Mouse (Mus musculus) embryo, embryonic 9.5 days (tissue): ENCODE results near the gene Nipsnap2.
"Not testable (repeated sequence)": the region's sequence is repeated elsewhere in the genome, so short reads cannot be mapped to it uniquely, and the experiment has no call there.

Experiments
- DNase-seq: peaks from one replicate; pipeline ENCODE4 v3.0.0-alpha.2; 2017; ENCODE audit errors: extremely low spot score

The Nipsnap2 gene

DNA sequence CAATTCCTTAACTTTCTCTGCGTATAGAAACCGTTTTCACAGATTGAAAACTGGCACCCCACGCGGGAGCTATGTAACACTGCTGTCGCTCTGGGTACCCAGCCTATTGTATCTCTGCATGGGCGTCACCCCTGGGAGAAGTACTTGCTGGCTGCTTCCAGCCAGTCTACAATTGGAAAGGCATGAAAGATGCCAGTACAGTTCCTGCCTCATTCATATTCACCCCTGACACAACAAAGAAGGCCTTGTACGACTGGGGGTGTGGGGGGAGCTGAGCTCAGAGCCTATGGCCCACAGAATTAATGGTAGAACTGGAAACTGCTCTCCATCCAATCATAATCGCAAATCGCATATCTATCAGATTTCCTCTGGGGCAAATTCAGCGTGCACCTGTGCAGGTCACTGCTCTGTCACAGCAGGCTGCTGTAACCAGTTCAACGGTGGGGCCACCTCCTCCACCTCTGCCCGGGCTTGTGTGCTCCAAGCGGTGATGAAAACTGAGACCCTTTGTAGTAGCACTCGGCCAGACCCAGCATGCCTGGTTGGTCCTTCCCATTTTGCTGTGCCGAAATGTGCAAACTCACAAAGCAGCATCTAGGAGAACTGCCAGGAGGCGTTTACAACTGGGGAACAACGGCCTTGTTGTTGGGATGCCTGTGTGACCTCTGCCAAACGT, 37.1 kb downstream of the Nipsnap2 start:
- DNase-seq: no peak

DNA sequence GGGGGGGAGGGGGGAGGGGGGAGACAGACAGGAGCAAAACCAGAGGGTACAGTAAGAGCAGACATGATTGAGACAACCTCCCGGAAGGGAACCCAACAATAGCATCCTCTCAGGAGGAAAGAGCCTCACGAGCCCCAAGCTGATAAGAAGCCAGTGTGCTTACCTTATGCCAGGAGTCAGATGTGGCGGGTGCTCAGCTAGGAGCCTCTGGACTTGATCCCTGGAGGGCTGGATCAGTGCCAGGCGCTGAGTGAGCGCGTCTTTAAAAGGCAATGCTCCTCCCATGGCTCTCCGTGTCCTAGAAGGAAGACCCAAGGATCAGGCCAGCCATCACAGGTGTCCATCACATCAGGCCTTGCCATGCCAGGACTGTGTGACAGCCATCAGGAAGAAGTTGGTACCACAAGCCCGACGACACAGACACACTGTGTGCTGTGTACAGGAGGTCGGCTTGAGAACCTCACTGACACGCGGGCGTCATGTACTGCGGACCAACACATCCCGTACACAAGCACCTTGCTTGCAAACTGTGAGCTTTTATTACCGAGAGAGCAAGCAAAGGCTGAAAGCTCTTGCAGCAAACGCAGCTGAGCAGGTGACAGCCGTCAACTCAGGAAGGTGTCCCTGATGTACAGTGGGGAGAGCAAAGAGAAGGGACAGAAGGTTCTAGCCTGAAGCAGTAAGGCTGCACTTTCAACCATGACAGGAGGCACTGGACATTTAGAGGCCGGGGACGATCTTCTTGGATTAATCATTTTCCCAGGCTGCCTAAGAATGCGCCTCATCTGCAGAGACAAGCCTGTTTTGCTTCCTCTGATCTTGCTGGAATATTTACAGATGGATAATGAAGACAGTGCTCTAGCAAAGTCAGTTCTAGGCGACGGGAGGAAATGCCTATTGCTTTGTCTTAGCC, 45.8 kb downstream of the Nipsnap2 start:
- DNase-seq: no peak

DNA sequence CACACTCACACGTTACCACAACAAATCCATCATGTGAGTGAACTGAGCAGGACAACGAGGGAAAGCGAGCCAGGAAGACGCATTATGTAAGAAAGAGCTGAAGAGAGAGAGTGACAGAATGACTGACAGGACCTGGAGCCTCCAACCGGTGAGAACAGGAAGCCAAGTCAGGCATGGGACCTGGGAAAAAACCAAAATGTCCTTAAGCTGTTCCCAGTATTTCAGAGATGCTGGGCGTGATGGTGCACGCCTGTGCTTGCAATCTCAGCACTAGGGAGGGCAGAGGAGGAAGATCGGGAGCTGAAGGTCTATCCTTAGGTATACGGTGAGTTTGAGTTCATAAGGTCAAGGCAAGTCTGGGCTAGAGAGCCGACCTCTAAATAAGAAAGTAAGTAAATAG, 47.6 kb downstream of the Nipsnap2 start:
- no peak for DNase-seq

DNA sequence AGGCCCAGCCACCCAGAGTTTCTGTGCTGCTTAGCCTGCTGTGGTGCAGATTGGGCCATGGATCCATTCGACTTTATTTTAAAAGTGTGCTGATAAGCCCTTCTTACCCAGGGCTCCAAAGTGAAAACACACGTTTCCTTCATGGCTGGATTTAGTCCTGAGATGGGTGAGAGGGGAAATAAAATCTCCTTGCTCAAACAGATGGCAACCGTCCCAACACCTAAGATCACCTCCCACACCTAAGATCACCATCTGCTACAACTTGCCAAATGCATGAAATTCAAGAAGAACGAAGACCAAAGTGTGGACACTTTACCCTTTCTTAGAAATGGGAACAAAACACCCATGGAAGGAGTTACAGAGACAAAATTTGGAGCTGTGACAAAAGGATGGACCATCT, 48.5 kb downstream of the Nipsnap2 start:
- not testable (repeated sequence) for DNase-seq

DNA sequence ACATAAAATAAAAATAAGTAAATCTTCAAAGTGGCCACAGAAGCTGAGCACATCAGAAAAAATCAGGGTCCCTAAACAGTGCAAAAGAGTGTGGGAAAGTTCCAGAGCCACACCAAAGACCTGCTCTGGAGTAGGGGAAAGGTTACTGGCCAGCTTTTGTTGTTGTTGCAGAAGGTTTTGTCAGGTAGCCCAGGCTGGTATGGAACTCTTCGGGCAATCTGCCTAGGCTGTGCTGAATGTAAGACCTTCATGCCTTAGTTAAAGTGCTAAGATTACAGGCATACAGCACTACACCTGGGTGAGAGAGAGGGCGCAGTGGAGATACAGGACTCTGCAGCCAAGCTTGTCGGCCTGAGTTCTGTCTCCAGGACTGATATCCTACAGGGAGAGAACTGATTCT, 49.8 kb downstream of the Nipsnap2 start:
- no peak for DNase-seq

DNA sequence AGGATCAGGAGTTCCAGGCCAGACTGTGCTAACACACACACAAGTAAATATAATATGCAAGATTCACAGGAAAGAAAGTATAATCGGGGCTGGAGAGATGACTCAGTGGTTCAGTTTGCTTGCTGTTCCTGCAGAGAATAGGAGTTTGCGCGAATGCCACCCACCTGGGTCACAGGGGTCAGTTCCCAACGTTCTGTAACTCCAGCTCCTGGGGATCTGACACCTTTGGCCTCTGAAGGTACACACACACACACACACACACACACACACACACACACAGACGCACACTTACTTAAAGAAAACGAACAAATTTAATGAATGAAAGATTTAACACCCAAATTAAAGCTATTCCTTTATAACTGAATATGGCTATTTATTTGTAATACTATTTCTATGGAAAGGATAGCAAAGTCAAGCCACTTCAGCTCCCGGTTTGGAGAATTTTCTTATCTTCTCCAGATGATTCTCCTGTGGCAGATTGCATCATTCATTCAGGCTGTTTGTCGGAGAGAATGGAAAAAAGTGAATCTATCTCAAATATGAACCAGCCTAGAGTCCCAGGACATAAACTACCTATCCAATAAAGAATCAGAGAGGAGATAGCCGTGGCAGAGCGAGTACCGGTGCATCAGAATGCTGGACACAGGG, 53.6 kb downstream of the Nipsnap2 start:
- DNase-seq: no peak

DNA sequence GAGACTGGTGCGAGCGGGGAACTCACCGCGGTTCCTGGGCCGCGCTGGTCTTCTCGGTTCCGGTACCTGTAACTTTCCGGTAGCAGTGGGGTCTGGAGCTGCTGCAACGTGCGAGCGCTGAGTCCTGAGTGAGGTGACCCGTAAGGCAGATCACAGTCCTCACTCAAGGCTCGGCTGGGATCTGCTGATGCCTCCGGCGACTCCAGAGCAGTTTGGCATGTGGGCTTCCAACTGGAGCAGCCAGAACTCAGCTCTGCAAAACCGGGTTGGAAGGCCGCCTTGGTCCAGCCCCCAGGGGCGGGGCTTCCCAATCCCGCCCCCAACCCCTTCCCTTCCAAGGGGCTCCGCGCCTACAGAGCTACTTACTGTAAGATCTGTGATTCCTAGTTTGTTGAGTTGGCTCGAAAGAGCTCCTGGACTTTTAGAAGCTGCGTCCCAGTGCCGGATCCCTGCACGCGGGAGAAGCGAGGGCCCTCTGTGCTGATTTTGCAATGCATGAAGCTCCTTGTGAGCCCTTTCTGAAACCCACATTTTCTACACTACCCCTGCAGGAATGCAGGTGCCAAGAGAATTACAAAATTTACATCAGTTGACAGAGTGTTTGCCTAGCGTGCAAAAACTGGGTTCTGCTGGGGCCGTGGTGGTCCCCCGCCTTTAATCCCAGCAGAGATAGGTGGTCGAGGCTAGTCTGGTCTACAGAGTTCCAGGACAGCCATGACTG, 54.3 kb downstream of the Nipsnap2 start:
- peak; percentile 86 for DNase-seq

DNA sequence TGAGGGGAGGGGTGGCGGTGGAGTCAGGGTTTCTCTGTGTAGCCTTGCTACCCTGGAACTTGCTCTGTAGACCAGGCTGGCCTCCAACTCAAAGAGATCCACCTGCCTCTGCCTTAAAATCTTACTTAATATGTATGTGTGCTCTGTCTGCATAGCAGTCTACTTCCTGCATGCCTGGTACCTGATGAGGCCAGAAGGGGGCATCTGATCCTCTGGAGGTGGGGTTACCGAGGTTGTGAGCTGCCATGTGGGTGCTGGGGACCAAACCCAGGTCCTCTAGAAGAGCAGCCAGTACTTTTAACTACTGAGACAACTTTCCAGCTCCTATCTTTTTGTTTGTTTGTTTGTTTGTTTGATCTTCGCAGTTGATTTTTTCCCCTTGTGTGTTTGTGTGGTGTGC, 55.3 kb downstream of the Nipsnap2 start:
- no peak for DNase-seq

DNA sequence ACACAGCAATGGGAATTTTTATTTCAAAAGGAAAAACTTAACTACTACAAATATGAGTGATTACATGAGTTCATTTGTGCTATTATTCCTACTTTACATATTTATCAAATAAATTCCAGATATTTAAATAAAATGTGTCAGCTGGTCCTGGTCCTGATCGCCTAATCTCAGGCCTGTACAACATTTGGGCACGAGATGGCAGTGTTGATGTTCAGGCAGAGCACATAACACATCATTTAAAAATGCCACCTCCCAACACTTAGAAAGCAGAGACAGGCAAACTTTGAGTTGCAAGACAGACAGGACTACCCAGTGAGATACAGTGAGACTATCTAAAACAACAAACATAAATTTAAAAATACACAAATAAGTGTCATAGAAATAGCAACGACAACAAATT, 57.3 kb downstream of the Nipsnap2 start:
- no peak for DNase-seq

DNA sequence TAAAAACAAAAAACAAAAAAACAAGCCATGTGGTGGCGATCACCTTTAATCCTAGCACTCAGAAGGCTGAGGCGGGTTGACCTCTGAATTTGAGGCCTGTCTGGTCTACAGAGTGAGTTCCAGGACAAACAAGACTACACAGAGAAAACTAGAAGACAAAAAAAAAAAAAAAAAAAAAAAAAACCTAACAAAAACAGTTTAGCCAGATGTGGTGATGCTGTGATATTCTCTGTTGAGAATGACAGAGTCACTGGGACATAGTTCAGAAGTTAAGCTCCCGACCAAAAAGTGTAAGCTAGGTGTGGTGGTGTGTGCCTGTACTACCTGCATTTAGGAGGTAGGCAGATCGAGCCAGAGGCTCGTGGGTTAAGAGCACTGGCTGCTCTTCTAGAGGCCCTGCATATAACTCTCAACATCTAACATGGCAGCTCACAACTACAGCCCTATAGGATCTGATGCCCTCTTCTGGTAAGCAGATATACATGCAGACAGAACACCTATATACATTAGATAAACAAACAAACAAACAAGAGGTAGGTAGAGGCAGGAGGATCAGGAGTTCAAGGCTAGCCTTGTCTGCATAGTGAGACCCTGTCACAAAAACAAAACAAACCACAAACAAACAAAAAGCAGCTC, 60.5 kb downstream of the Nipsnap2 start:
- DNase-seq: no peak

DNA sequence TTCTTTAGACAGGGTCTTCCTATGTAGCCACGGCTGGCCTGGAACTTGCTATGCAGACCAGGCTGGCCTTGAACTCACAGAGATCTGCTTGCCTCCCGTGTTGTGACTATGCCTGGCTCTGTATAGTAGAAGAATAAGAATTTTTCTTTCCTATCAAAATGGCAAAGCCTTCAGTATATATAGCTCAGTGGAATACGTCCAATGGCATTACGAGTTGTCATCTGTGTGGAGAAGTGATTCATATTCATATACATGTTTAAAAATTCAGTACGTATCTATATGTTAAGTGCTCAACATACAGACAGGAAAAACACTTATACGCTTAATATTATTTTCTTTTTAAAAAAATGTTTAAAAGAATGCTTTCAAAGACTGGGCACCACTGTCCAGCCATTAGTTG, 61.3 kb downstream of the Nipsnap2 start:
- no peak for DNase-seq

DNA sequence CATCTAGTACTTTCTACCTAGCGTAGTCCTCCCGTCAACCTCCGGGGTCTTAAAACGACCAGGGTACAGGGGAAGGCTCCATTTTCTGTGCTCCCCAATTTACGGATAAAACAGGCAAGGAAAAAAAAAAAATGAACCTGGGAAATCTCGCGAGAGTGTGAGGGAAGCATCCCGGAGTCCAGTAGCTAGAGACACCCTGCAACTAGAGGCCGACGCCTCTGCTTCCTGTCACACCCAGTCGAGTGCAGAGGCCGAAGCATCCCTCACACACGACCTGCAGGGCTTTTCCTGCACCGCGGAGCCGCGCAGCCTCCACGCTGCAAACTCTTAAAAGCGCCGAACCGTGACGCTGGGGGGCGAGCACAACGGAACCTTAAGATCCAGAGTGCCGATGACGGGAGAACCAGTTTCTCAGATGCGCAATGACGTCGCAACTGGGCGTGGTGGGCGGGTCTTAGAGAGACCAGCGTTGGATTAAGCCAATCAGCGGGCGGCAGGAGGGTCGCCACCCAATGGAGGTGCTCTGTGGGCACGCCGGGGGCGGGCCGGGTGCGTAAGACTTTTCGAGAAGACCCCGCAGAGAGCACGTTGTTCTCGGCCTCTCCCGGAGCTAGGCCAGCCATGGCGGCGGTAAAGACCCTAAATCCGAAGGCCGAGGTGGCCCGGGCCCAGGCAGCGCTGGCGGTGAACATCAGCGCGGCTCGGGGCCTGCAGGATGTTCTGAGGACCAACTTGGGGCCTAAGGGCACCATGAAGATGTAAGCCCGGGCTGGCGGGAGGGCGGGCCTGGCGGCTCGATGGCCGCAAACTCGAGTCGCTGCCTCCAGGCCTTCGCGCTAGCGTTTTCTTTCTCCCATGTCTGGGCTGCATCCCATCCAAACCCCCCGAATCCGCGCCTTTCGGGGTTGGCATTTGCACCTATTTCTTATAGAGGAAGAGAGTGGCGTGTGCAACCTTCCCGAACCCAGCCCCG, 62.2 kb downstream of the Nipsnap2 start, which contains the start of gene Psph:
Psph (minus strand) TSS at position 632 of the 973 bp plus-strand sequence.
- DNase-seq: peak; percentile 99

DNA sequence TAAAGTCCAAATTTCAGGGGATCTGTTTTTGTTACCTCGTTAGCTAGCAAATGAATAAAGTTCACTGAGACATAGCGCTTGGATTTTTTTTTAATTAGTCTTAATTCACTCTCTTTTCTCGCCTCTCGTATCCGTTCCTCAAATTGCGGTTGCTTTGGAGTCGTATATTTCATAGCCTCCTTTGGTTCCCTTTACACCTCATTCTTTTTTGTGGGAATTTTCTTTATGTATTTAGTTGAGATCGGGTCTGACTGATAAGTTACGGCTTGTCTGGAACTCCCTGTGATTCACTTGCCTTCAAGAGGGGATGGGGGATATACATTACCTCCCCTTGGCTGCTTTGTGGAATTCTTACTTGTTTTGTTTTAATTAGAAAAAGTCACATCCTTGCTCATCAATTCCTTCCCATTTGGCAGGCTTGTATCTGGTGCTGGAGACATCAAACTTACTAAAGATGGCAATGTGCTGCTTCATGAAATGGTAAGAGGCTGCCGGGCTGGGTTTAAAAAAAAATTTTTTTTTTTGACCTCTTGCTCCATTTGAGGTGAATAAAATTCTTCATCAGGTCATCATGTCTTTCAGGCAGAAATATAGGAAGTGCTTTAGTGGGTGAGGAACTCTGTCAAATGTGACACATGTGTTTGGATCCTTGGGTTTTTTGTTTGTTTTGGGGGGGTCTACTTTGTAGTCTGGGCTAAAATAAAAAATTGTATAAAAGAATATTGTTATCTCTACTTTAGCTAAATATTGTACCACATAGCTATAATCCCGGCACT, 63.1 kb downstream of the Nipsnap2 start:
- DNase-seq: no peak

DNA sequence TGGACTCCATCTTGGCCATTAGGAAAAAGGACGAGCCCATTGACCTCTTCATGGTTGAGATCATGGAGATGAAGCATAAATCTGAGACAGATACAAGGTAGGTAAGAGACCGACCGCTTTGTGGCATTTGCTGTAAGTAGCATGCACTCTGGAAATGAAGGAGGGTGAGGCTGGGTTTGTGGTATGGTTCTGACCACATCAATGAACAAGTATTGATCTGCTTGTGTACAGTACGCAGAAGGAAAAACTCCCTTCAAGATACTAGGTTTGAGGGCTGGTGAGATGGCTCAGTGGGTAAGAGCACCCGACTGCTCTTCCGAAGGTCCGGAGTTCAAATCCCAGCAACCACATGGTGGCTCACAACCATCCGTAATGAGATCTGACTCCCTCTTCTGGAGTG, 65.7 kb downstream of the Nipsnap2 start:
- not testable (repeated sequence) for DNase-seq
